Mouse (Mus musculus) testis, adult 2 months (tissue): ENCODE data around the gene 4933434E20Rik.

ENCODE experiments used
- CTCF ChIP-seq: fragments of 200-500 bp; IDR thresholded peaks from 2 replicates; pipeline ENCODE4 v1.5.1; 2012; ENCODE audit warnings: low read depth, mild to moderate bottlenecking, inconsistent platforms, low read length, moderate library complexity; ENCODE audit not compliant: control insufficient read depth, insufficient read depth, insufficient replicate concordance
- POLR2A ChIP-seq: fragments of 200-500 bp; IDR thresholded peaks from 2 replicates; pipeline ENCODE4 v1.6.1; 2012; ENCODE audit warnings: low read depth, mild to moderate bottlenecking, inconsistent platforms, low read length, moderate library complexity; ENCODE audit not compliant: control insufficient read depth

- TF ChIP-seq CTCF (no peak), POLR2A (no peak)
Observed at GRCm38 (mm10) chr3:90094453-90094852, 43.0 kb downstream of the 4933434E20Rik start.
